Mouse (Mus musculus) cerebellum, adult 9-11 months (tissue): ENCODE data around the gene Sync.
A peak's percentile ranks its signal among the peaks of the same experiment; 100 is the strongest.

Experiments used
- DNase-seq: peaks from one replicate; pipeline ENCODE4 v3.0.0; 2022

Sync gene

GRCm38 (mm10) chr4:129287472-129287981 is at the start of gene Sync:
TSS of gene Sync (plus strand) at chr4:129287617.
- peak; percentile 13 for DNase-seq

- peak; percentile 63 for DNase-seq
These were observed 49.5 kb upstream of the Sync start for GRCm38 (mm10) chr4:129237843-129238441.

- peak; percentile 72 for DNase-seq
These were observed 48.8 kb upstream of the Sync start for GRCm38 (mm10) chr4:129238579-129239016.

DNA sequence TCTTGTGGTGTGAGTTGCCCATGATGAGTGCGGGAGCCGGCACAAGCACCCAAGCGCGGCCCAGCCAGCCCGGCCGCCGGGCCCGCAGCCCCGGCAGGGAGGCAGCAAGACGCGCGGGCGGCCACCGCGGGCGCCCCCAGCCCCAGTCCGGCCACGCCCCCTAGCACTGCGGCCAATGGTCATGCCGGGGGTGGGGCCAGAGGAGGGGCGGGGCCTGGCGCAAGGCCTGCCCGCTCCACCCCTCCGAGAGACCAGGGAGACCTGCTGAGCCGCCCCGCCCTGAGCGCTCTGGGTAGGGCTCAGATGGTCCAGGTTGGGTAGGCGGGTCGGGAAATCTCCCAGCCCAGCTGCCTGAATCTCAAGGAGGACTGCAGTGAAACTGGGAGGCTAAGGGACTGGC is 48.3 kb upstream of the Sync start:
- peak; percentile 89 for DNase-seq

DNA sequence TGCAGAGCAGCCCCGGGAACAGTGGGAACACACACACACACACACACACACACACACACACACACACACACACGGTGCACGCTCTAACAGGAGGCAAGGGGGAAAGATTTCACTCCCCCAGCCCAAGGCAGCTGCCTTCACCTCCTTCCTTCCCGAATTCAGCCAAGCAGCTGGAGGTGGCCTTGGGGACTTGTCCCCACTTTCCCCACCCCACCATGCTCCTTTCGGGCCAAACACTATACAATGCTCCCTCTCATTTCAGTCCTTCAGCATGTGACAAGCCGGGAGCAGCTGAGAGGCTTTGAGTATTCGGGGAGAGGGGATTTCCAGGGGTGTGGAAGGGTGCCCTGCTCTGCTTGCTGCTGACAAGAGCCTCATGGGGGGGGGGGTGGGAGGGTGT is 45.5 kb upstream of the Sync start:
- no peak for DNase-seq

DNA sequence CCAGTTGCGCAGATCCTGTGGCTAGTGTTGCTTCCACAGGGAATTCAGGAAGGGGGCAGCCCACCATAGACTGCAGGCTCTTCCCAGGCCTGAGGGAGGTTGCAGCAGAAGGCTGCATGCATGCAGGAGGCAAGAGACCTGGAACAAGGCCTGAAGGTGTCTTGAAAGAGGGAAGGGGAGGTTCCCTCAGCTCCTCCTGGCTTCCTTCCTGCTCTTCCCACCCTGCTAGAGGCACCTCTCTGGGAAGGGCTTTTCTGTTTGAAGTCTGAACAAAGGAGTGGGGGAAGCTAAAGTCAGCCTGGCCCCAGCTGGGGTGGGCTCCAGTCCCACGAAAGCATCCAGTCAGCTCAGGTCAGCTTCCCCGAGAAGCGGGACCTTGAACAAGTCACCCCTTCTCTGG is 45.1 kb upstream of the Sync start:
- peak; percentile 41 for DNase-seq

GRCm38 (mm10) chr4:129242761-129243160 is 44.7 kb upstream of the Sync start:
- DNase-seq, result no peak

DNA sequence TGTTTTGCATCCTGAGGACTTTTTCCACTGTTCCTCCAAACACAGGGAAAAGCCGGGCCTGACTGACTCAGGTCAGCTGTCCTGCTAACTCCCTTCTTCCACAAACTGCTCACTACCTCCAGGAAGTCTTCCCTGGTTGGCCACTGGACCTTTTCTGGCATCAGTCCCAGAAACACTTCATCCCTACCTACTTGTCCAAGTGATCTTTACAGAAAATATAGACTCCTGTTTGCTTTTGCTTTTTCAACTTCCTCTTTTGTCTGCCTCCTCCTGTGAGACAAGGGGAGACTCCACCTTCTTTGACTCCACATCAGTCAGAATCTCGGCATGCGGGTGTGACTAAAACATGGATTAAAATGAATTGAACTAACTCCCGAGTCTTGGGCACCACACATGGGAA is 42.6 kb upstream of the Sync start:
- no peak for DNase-seq

- DNase-seq, result peak; percentile 48
These were observed 40.8 kb upstream of the Sync start for GRCm38 (mm10) chr4:129246360-129247301.

GRCm38 (mm10) chr4:129247381-129248242 is 39.8 kb upstream of the Sync start:
- DNase-seq, result peak; percentile 56

- DNase-seq, result peak; percentile 42
These were observed 39.1 kb upstream of the Sync start for GRCm38 (mm10) chr4:129248243-129248767.

DNA sequence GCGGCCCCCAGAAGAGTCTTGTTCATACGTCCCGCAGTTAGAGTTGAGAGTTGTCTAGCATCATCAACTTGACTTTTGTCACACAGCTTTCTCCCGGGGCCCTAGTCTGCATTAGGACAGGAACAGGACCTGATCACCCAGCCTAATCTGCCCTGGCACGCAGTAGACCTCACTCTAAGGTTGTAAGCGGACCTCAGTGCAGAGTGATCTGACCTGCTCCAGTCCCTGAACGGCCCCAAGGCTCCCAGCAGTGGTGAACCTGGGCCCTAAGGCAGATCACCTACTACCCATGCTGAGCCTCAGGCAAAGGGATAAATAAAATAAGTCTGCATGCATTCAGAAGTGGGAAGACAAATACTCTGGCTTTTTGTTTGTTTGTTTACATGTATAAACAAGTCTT is 38.1 kb upstream of the Sync start:
- peak; percentile 28 for DNase-seq

DNA sequence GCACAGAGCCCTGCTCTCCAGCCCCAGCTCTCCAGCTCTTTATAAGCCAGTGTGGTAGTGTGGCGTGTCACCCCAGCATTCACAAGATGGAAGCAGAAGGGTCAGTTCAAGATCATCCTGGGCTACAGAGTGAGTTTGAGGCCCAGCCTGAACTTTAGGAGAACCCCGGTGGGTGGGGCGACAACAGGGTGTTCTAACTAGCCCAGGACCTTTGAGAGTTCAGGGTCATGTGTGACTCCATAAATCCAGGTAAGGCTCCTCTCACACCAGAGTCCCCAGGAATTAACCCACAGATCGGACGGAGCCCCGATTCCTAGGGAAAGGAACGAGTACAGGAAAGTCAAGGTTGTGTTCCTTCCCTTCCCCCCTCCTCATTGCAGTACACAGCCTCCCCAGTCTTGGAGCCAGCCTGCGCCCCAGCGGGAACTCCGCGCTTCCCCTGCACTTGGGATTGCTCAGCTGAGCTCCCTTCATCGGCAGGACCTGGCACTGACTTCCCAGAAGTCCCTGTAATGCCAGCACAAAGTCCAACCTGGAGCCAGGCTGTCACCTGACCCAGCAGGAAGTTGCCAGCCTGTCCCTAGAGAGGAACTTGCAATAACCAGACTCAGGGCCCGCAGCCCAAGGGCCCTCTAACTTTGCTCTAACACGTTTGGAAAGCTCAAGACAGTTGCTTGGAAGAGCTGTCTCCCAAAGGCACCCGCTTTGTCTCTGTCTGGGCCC is 36.5 kb upstream of the Sync start:
- DNase-seq, result peak; percentile 73

GRCm38 (mm10) chr4:129251482-129252125 is 35.8 kb upstream of the Sync start:
- no peak for DNase-seq

DNA sequence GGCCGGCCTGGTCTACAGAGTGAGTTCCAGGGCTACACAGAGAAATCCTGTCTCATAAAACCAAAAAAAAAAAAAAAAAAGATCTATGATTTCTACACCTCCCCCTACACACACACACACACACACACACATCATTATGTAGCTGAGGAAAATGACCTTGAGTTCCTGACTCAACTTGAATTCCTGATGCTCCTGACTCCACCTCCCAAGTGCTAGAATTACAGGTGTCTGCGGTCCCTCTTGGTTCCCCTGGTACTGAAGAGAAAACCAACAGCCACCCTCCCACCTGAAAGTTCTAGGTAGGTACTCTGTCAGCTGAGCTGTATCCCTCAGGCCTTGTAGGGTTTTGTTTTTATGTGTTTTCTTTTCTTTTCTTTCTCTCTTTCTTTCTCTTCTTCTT is 34.9 kb upstream of the Sync start:
- no peak for DNase-seq

DNA sequence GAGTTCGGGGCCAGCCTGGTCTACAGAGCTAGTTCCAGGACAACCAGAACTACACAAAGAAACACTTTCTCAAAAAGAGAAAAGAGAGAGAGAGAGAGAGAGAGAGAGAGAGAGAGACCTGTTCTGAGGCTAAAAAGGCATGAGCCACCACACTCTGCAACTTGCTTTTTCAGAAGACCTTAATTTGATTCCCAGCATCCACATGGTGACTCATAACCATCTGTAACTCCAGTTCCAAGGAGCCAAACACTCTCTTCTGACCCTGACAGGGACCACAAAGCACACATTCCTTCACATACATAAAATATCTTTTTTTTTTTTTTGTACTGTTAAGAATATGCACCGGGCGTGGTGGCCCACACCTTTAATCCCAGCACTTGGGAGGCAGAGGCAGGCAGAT is 32.8 kb upstream of the Sync start:
- no peak for DNase-seq

DNA sequence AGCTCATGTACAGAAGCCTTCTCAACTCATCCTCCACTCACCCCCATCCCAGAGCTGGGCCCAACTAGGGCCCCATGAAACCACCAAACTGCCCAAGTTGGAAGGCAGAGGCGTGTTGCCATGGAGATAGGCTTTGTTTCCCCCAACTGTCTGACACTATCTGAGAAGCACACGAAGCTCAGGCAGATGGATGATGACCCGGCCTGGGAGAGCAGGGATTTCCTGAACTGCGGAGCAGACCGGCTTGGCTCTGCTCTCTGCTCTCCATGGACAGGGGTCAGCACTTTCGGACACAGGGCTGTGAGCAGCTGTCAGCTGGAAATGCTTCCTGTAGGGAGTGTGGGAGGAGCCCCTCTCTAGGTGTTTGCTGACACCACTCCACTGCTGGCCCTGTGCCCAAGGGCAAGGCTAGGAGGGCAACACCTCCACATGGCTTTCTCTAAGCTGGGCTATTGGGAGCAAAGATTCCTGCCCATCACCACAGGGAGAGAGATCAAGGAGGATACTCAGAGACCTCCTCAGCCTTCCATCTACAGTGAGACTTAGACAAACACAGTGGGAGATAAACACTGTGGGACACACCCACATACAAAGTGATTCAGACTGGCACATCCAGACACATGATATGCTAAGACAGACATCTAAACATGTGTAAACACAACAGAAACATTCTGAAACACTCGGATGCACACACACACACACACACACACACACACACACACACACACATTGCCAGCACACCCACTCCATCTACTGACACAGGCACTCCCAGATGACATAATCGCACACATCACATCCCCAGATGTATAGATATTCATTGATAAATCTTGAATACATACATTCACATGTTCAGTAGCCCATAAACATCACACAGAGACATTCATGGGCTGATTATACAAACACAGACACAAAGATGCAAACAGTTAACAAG is 30.7 kb upstream of the Sync start:
- no peak for DNase-seq

- DNase-seq, result no peak
These were observed 28.3 kb upstream of the Sync start for GRCm38 (mm10) chr4:129259101-129259500.

- no peak for DNase-seq
These were observed 26.7 kb upstream of the Sync start for GRCm38 (mm10) chr4:129260678-129261077.

DNA sequence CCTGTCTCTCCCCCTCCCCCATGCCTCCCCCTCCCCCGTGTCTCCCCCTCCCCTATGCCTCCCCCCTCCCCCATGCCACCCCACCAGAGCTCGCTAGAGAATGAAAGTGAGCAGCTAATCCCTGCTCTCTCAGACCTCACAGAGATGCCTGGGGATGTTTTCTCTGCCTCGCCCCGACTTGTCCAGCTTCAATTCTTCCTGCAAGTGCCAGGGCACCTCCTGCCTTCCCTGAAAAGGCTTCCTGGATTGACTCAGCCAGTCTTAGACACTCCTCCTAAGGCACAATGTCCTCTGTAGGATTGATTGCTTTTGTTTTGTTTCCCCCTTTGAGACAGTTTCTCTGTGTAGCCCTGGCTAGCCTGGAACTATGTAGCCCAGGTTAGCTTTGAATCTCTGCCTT is 26.2 kb upstream of the Sync start, which contains the start of gene C77080:
Gene C77080, minus strand, starts transcription at position 209 of the 400 bp plus-strand sequence.
- DNase-seq, result no peak
